Mouse (Mus musculus): ENCODE data around the gene Sept8.

Sept8 gene

DNA sequence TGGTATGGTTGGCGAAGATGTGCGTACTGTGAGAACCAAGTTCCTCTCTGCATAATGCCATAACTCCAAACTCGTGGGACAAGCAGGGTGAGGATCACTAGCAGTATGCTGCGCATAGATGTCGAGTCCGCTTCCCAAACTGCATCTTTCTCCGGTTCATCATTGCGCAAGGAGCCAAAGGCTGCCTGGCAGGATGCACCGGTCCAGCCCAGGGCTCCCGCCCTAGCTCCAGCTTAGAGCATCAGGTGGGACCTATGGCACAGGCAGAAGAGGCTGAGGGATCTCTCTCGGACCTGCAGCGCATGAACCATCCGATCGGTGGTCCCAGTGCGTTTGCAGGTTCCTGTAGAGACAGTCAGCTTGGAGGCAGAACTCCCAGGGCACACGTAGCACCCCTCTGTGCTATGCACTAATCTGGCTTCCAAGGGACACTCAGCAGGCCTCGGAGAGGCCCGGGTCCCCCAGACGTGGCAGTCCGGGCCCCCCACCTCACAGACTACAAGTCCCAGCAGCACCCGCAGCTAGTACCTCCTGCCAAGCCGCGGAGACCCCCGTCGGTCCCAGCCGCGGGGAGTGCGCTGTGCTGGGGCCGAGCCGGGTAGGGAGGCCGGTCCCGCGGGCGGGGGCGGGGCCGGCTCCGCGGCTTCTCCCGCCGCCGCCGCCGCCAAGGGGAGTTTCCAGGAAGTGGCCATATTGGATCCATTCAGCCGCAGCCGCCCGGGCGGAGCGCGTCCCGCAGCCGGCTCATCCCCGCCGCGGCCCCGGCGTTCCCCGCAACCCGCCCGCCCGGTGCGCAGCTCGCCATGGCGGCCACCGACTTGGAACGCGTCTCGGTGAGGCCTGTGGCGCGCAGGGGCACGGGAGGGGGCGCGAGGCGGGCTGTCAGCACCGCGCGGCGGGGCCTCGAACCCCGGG, at the start of gene Sept8:
Sept8 (plus strand) TSS at position 51 of the 915 bp plus-strand sequence.
- DNase-seq (ENCODE audit: low read depth, low spot score), result no peak

DNA sequence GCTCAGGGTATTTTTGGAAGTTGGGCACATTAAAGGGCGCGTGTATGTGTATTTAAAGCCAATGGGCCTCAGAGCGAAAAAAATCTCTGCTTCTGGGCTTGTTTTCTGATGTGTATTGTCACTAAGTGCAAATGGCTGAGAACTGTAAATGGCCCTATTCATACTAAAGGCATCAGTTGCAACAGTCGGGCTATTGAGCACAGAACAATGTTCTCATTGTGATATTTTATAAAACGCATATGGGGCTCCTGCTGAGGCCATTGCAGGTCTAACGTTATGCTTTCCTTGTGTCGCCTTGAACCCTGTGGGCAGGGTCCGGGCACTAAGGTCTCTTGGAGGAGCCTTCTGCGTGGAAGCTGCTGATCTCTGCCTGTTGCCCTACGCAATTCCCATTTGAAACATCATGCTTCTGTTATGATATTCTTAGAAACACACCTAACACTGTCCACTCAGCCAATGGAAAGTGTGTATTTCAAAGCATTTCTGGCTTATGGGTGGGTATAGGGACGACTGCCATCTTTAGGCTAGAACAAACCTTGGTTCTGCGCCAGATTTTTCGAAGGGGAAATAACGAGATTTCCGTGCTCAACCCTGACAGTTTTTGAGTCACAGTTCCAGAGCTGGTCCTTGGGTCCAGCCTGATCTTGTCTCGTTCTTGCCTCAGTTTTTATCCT, 49.6 kb upstream of the Sept8 start:
- no peak for DNase-seq (ENCODE audit: low read depth, low spot score)

DNA sequence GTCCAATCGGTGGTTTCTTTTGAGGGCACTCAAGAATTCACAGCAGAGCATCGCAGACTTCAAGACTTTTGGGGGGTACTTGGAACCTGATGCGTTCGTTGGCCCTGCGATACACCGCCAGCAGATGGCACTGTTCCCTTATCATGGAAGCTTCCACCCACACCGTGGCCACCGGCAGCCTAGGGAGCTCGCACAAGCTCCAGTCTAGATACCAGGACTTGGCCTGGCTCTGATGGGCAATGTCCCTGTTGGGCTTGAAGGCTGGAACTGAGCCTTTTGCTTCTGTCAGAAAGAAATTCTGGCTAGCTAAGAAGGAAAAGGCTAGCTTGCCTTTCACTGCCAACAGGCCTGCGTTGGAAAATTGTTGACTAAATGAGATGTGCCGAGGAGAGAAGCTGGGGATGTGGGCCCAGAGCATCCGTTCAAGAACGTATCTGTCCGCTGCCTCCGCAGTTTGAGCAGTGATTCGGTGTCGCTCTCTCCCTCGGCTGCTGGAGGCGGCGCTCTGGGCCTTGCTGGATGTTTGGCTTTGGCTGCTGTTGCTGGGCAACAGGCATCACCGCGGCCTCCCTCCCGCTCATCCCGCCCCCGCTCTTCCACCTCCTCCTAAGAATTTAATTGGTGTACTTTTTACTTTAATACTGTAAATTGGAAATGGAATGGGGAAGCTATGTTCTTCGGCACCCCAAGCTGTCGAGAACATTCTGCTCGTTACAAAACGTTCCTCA, 48.9 kb upstream of the Sept8 start, which contains the start of gene Gm9837:
Gm9837 (minus strand) TSS at position 512 of the 728 bp plus-strand sequence.
- DNase-seq (ENCODE audit: low read depth, low spot score), result peak; percentile 93

DNA sequence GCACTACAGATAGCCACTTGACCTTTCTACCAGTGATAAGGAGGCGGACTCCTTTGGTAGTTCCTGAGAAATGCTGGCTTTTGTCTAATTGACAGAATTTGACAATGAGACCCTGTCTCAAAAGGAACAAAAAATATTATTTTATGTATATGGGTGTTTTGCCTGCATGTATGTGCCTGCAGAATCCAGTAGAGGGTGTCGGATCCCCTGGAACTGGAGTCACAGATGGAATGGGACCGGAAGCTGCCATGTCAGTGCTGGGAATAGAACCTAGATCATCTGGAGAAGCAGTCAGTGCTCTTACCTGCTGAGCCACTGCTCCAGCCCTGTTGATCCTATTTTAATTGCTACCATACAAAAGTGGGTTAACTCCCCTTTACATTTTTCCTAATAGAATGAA, 46.3 kb upstream of the Sept8 start:
- DNase-seq (ENCODE audit: low read depth, low spot score), result no peak

DNA sequence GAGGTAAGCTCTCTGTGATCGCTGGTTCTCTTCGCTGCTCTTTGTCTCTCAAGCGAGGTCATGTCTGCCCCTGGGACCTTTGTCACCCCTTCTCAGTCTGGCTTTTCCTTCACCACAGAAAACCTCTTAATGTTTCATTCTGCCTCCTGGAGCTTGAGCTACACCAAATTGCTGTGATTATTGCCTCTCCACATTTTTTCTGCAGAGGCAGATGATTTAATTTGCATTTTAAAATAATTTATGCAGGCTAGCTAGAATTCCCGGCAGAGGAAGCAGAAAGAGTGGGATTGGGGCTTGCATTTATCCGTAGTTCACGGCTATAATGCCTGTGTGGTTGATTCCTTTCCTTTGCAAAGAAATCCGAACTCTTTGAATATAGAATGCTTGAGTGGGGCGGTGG, 43.4 kb upstream of the Sept8 start:
- DNase-seq (ENCODE audit: low read depth, low spot score), result no peak

DNA sequence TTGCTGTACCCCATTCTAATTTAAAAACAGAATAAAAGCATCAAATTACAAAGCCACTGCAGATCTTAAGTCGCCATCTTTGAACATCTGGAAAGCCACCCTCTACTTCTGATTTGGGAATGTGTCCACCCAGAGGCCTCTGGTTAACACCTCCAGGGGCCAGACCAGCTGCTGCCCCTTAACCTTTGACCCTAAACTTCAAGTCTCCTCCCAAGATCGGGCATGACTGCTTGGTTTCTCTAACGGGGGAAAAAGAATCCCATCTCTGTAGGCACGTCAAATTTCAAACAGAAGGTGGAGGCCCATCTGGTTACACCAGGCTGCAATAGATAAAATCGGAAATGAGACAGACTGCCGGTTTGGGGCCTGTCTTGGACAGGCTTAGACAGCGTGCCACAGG, 41.2 kb upstream of the Sept8 start:
- no peak for DNase-seq (ENCODE audit: low read depth, low spot score)

DNA sequence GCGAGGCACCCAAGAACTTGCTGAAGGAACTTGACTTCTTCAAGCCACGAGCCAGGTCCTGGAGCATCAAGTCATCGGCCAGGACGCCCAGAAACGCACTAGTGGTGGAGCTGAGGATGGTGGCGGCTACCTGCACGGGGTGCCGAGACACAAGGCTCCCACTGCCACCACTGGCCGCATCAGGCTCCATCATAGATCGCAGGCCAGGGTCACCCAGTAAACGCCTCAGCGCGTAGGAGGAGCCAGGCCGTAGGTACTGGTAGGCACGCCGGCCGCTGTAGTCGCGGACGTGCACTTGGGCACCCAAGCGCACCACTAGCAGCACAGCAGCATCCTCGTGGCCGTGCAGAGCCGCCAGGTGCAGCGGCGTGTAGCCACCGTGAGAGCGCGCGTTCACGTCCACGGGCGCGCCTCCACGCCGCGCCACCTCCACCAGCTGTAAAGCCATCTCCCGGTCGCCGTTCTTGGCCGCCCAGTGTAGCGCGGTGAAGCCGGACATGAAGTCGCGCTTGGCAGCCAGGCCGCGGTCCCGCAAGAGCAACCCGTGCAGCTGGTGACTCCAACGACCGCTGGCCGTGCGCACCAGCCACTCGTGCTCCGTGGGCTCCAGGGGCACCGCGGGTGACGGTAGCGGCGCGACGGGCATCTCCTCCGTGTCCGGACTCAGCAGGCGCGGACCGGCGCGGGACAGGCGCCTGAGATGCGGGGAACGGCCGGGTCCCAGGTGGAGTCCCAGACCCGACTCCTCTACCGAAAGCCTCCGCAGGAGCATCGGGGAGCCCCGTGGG, 40.5 kb upstream of the Sept8 start:
- DNase-seq (ENCODE audit: low read depth, low spot score), result no peak

DNA sequence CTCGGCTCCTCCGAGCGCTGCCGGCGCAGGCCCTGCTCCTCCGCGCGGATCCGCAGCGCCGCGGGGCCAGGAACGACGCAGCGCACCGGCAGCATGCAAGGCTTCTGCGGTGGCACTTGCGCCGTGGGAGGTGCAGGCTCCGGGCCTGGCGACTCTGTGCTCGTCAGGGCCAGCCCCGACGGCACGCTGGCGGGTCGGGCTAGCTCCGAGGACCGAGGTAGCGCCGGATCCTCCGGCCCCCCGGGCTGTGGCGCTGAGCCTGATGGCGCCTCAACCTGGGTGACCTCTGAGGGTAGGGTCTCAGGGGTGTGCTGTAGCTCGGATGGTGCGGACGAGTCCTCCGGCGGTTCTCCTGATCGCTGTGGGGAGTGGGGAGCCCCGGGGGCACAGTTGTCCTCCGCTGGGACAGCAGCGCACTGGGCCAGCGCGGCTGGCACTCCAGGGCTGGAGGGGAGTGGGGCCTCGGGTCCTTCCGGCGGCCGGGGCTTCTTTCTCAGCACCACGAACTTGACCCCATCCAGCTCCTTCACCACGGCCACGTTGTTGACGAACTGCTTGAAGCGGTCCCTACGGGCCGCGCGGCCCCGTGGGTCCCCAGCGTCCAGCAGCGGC, 39.8 kb upstream of the Sept8 start:
- no peak for DNase-seq (ENCODE audit: low read depth, low spot score)

DNA sequence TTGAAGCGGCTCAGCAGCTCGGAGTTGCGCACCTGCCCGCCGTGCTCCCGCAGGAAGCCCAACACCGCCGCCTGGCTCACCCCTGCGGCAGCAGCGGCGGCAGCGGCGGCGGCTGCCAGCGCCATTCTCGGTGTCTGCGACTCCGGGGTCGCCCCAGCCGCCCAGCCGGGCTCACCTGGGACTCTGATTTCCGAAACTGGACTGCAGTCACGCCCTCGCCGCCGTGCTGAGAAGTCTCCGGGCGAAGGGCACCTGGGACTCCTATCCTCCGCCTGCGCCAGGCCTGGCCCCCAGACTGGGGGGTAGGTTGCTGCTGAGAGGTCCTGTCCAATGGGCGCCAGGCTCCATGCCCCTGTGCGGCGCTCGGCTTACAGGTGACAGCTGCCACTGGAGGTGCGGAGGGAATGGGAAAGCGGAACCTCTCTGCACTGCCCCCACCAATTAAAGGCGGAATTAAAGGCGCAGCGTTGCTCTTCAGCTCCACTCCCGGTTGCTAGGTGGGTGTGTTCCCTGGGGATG, 39.2 kb upstream of the Sept8 start, which contains the start of the genes Gm9945 and Sowaha:
Gm9945 (plus strand) TSS at position 384 of the 519 bp plus-strand sequence.
Sowaha (minus strand) TSS at position 492 of the 519 bp plus-strand sequence.
- DNase-seq (ENCODE audit: low read depth, low spot score), result no peak

DNA sequence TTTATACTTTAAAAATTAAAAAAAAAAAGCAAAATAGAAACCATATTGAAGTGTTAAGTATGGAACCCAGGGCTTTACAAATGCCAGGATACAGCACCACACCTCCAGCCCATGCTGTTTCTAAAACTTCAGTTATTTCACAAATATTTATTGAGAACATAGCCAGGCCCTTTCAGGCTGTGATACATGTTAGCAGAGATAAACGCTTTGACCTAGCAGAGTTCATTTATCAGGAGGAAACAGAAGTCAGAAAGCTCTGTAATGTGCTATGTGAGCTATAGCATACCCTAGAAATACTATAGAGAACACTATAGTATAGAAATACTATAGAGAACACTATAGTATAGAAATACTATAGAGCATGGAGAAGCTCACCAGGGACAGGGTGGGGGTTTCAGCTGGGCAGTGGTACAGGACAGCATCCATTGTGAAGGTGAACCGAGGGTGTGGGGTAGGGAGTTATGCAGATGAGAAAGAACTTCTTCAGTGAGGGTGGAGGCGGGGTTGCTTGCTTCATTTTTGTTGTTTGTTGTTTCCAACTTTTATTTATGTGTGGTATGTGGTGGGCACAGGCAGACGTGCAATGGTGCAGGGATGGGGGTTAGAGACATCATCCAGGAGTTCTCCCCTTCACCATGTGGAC, 37.8 kb upstream of the Sept8 start:
- no peak for DNase-seq (ENCODE audit: low read depth, low spot score)

DNA sequence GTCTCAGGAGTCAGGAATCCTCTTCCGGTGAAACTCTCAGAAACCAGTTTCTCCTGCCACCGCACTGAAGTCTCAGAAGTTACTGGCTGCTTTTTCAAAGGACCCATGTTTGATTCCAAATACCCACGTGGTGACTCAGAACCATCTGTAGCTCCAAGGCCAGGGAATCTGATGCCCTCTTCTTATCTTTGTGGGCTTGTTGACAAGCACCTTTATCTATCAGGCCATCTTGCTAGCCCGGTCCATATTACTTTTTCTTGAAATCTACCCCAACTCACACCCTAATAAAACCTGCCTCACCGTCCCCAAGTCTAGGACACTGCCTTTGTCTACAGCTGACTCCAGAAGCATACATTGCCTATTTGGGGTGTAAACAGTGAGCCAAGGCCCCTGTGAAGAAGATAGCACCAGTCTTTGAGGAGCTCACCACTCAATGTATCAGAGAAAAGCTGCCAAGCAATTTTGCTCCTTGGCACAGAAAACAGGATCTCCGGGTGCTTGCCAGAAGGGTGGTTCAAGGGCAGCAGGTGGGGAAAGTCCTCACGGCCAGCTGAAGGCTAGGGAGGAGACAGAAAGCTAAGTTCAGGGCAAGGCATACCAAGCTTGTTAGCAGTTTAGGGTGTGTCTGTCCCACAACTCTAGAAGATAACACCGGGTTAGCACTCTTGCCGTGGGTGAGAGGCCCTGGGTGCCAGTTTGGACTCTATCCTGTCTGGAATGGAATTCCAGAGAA, 35.7 kb upstream of the Sept8 start:
- DNase-seq (ENCODE audit: low read depth, low spot score), result no peak

DNA sequence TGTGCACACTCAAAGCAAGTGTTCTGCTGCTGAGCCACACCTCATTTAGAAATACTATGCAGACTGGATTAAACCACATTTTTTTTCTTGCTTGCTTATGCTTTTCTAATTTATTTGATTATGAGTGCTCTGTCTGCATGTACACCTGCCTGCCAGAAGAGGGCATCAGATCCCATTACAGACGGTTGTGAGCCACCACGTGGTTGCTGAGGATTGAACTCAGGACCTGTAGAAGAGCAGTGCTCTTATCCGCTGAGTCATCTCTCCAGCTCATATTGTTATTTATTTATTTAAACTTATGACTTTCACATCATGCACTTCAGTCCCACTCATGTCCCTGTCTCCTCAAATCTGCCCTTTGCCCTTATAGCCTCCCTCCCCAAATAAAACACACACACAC, 33.3 kb upstream of the Sept8 start:
- DNase-seq (ENCODE audit: low read depth, low spot score), result no peak

DNA sequence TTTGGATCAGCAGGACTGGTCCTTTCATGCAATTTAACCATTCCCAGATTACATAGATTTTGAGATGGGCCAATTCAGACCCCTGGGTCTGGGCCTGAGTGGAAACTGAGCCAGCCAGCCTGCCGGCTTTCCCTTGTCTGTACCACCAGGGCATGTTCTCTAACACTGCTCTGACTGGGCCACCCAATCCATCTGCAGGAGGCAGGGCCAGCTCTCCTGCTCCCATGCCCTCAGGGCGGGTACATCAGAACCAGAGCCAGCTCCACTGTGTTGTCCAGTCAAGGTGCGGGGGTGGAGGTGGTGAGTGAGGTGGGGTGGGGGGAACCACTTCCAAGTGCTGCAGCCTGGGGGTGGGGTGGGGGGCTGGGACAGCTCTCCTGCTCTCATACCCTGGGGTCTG, 32.7 kb upstream of the Sept8 start:
- no peak for DNase-seq (ENCODE audit: low read depth, low spot score)

DNA sequence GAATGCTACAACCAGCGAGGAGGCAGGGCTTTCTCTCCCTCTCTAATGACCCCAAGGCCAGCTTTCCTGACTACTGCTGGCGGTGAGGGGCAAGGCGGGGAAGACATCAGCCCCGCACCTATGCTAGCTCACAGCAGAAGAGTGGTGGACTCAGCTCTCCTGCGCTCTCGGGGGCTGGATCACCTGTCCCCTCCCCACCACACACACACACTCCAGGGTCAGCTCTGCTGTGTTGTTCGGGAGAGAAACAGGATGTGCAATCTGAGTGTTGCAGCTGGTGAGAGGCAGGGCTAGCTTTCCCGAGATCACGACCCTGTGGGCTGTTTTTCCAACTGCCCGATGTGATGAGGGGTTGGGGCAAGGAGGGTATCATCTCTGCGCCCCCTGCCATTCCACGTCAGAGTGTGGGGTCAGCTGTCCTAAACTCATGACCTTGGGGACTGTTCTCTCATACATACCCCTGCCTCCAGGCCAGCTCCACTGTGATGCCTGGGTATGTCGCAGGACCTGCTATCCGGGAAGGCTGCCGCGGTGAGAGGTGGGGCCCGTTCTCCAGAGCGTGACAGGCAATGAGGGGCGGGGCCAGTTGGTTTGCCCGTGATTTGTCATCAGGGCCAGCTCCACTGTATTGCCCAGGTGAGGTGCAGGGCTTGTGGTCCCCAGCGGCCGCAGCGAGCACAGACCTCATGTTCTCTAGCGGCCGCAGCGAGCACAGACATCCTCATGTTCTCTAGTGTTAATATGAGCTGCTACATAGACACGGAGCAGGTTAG, 32.0 kb upstream of the Sept8 start:
- no peak for DNase-seq (ENCODE audit: low read depth, low spot score)

DNA sequence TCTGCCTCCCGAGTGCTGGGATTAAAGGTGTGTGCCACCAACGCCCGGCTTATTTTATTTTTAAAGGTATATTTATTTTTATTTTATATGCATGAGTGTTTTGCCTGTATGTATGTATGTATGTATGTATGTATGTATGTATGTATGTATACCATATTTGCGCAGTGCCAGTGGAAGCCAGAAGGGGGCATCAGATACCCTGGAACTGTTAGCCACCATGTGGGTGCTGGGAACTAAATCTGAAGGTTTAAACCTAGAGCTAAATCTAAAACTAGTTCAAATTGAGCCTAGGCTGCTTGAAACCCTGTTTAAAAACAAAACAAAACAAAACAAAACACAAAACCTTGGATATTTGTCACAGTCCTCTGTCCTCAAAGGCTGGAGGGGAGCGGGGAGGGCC, 30.1 kb upstream of the Sept8 start:
- DNase-seq (ENCODE audit: low read depth, low spot score), result no peak

DNA sequence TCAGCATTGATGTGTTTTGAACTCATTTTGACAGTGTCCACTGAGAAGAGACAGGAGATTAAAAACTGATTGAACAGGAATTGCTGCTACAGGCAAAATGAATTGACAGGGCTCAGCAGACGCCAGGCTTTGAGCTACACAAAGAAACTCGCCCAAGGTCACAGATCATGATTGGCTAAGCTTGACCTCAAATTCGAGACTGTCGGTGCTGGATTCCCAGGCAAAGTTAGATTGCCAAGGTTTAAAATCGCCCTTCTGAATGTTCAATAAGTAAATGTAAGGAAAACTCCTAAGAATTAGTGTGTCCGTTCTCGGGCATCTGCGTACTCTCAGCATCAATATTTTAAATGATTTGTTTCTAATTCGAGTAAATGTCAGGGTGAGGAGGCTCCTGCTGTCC, 29.6 kb upstream of the Sept8 start:
- no peak for DNase-seq (ENCODE audit: low read depth, low spot score)

DNA sequence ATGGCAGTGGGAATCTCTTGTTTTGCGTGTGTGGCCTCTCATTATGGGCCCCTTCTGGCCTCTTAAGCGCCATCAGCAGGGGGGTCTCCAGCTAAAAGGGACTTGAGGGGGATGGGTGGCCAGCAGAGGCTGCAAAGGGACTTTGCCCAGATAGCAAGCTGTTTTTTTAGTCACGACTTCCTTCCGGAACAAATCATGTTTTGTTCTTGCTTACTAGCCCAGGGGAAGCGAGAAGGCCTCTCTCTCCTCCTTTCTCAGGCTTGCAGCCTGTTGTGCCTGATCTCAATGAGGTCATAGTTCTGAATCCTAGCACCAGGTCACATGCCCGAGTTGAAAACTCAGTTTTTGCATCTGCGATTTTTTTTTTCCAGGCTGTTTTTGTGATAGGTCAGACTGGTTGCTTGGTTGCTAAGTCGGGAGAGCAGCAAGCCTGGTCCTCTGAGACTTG, 27.1 kb upstream of the Sept8 start:
- DNase-seq (ENCODE audit: low read depth, low spot score), result peak; percentile 69

DNA sequence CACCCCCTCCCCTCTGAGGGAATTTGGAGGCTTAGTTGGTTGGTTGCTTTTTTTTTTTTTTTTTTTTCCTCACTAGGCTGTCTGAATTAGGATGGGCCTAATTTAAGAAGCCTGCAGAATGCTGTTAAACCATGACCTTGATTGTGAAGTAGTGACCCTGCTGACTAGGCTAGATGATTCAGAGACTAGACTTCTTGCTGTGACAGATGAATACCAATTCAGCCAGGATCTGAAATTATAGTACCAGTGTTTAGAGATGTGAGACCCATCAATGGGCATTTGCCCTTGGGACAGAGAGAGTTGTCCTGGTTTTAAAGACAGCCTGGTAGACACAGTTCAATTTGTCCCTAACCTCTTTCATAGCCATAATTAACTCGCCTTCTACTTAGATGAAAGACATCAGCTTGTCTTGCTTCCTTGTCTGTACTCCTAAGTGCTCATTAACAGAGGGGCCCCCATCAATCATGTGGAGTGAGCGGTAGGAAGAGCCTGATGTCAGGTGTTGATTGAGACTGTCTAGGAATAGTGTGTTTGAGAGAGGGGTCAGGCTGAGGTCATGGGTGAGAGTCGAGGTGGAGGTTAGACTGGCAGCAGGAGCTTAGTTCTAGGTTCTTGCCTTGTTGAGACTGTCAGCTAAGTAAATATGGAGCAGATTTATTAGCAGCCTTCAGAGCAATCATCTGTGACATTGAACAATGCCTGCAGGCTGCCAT, 25.7 kb upstream of the Sept8 start:
- peak; percentile 75 for DNase-seq (ENCODE audit: low read depth, low spot score)
